ENCODE assay signal across 24 mouse cellular contexts in genomic region chr6:39115438-39115837, GRCm38 (mm10).
"Had no signal": no experiment of that assay in that cellular context is flagged by ENCODE, and none has a peak within 500 bp of the region (broad histone marks: within the 10 kb centered on the region; RNA-seq: fewer than 3 reads in every experiment).

No protein-coding gene starts in this region.

- ATAC-seq: forebrain, postnatal 0 days; hindbrain, postnatal 0 days had no signal

- H3K4me1 ChIP-seq: limb, embryonic 13.5 days had no signal

- H3K27me3 ChIP-seq: heart, embryonic 15.5 days had no signal

- H3K4me3 ChIP-seq: heart, adult 2 months; heart, embryonic 13.5 days; heart, embryonic 15.5 days; hindbrain, embryonic 13.5 days; hindbrain, embryonic 15.5 days; kidney, embryonic 15.5 days; limb, embryonic 13.5 days; limb, embryonic 15.5 days had no signal

- H3K36me3 ChIP-seq: hindbrain, embryonic 13.5 days; hindbrain, embryonic 15.5 days; kidney, embryonic 15.5 days; limb, embryonic 13.5 days had no signal

- H3K9ac ChIP-seq: forebrain, postnatal 0 days; heart, embryonic 15.5 days; hindbrain, embryonic 13.5 days; hindbrain, embryonic 15.5 days; kidney, embryonic 15.5 days; limb, embryonic 13.5 days; limb, embryonic 15.5 days had no signal

- H3K9me3 ChIP-seq: heart, embryonic 13.5 days; heart, embryonic 15.5 days; hindbrain, embryonic 13.5 days; hindbrain, embryonic 15.5 days; limb, embryonic 15.5 days had no signal

- H3K27ac ChIP-seq: heart, adult 2 months; heart, embryonic 13.5 days; heart, embryonic 15.5 days; hindbrain, embryonic 13.5 days; hindbrain, embryonic 15.5 days; hindbrain, postnatal 0 days; kidney, embryonic 15.5 days; kidney, postnatal 0 days; limb, embryonic 13.5 days; limb, embryonic 15.5 days had no signal

- DNase-seq: forebrain, postnatal 0 days; gastrocnemius, postnatal 14 days; gastrocnemius, postnatal 36 days; heart, adult 11 months; heart, adult 2 months; heart, postnatal 14 days; heart, postnatal 36 days; kidney, adult 11 months; kidney, adult 8-10 months; kidney, postnatal 14 days; kidney, postnatal 36 days; layer of hippocampus, adult 9-11 months; layer of hippocampus, postnatal 36 days; left cerebral cortex, postnatal 4 days had no signal

- H3K4me2 ChIP-seq: heart, embryonic 11.5 days; heart, embryonic 15.5 days; hindbrain, embryonic 13.5 days; hindbrain, embryonic 15.5 days; kidney, embryonic 15.5 days; limb, embryonic 13.5 days; limb, embryonic 15.5 days had no signal
